Comparison of ENCODE assay signal across 33 mouse cellular contexts in the genomic region with DNA sequence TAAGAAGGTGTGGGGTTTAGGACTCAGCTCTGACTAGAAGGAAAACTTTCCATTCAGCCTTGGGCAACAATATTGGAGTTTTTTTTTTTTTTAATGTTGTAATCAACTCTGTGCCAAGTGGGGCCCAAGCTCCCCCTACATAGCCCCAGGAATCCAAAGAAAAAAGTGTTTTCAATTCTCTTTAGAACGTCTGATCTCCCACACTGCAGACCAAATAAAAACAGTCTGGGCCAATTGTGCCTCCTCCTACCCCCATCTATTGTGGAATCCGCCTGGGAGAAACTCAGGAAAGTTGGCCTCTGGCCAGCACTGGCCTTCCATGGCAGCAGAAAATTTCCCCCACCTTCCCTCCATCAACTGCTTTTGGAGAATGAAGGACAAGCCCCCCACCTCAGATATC.
DNase-seq lines count a peak whose midpoint lies in the region; ATAC-seq and TF ChIP-seq lines count a peak whose summit lies in the region.
"Had no signal": no experiment of that assay in that cellular context is flagged by ENCODE, and none has a peak within 500 bp of the region (broad histone marks: within the 10 kb centered on the region; RNA-seq: fewer than 3 reads in every experiment).

No protein-coding gene starts in this region.

- ATAC-seq in forebrain, embryonic 12.5 days (ENCODE audit: low FRiP score) = peak; percentile 30; the same call in 1 of the 2 replicates
- no peak for ATAC-seq in forebrain, postnatal 0 days
- peak; percentile 17; the same call in 1 of the 2 replicates for ATAC-seq in midbrain, embryonic 13.5 days
- no peak for ATAC-seq in midbrain, embryonic 11.5 days (ENCODE audit: low FRiP score)
- peak; percentile 81 for ATAC-seq in embryonic facial prominence, embryonic 15.5 days (ENCODE audit: insufficient number of reproducible peaks, low FRiP score, low TSS enrichment, low read depth)
- ATAC-seq: activated CD4-positive, CD25-positive, alpha-beta regulatory T cell, adult 4 months; intestine, postnatal 0 days; liver, embryonic 12.5 days; liver, postnatal 0 days; lung, postnatal 0 days had no signal

- H3K4me3 ChIP-seq in forebrain, embryonic 12.5 days (replicated peaks) = no peak overlapping the region
- no peak overlapping the region for H3K4me3 ChIP-seq in forebrain, postnatal 0 days (ENCODE audit: low read depth, low read length)
- H3K4me3 ChIP-seq in midbrain, embryonic 13.5 days (replicated peaks) = no peak overlapping the region
- H3K4me3 ChIP-seq in midbrain, embryonic 11.5 days (ENCODE audit: low read depth, low read length) = no peak overlapping the region
- H3K4me3 ChIP-seq in embryonic facial prominence, embryonic 15.5 days (replicated peaks) = no peak overlapping the region
- H3K4me3 ChIP-seq: embryonic facial prominence, embryonic 12.5 days; gastrocnemius, adult 2 months; hindbrain, embryonic 12.5 days; limb, embryonic 12.5 days; liver, embryonic 12.5 days; myocyte; neural tube, embryonic 12.5 days had no signal

- H3K27me3 ChIP-seq in forebrain, embryonic 12.5 days = peaks cover 32% of the 10 kb centered on the region
- no peaks in the 10 kb centered on the region for H3K27me3 ChIP-seq in forebrain, postnatal 0 days (ENCODE audit: insufficient read depth, low read length)
- peaks cover 44% of the 10 kb centered on the region for H3K27me3 ChIP-seq in midbrain, embryonic 13.5 days
- H3K27me3 ChIP-seq in midbrain, embryonic 11.5 days (ENCODE audit: control insufficient read depth, insufficient read depth, low read length) = peaks cover 10% of the 10 kb centered on the region
- H3K27me3 ChIP-seq in embryonic facial prominence, embryonic 15.5 days = no peaks in the 10 kb centered on the region; the same call in 1 of the 2 replicates
- H3K27me3 ChIP-seq: liver, embryonic 12.5 days; neural tube, embryonic 12.5 days had no signal

- H3K9ac ChIP-seq in forebrain, embryonic 12.5 days = no peak overlapping the region
- H3K9ac ChIP-seq in forebrain, postnatal 0 days = no peak overlapping the region
- H3K9ac ChIP-seq in midbrain, embryonic 13.5 days (replicated peaks) = no peak overlapping the region
- H3K9ac ChIP-seq in midbrain, embryonic 11.5 days (ENCODE audit: low read length) = no peak overlapping the region
- H3K9ac ChIP-seq in embryonic facial prominence, embryonic 15.5 days = no peak overlapping the region
- H3K9ac ChIP-seq: embryonic facial prominence, embryonic 12.5 days; hindbrain, embryonic 12.5 days; limb, embryonic 12.5 days; liver, embryonic 12.5 days; liver, postnatal 0 days; neural tube, embryonic 12.5 days had no signal

- H3K27ac ChIP-seq in forebrain, embryonic 12.5 days = no peak overlapping the region
- H3K27ac ChIP-seq in forebrain, postnatal 0 days (ENCODE audit: low read depth, low read length) = no peak overlapping the region
- no peak overlapping the region for H3K27ac ChIP-seq in midbrain, embryonic 13.5 days
- H3K27ac ChIP-seq in midbrain, embryonic 11.5 days (ENCODE audit: low read depth, low read length) = no peak overlapping the region
- no peak overlapping the region for H3K27ac ChIP-seq in embryonic facial prominence, embryonic 15.5 days (replicated peaks)
- H3K27ac ChIP-seq: embryonic facial prominence, embryonic 12.5 days; gastrocnemius, adult 2 months; hindbrain, embryonic 12.5 days; limb, embryonic 12.5 days; liver, embryonic 12.5 days; macrophage; neural tube, embryonic 12.5 days had no signal

- DNase-seq in forebrain, postnatal 0 days = no peak
- DNase-seq in midbrain, embryonic 11.5 days (ENCODE audit: low spot score, missing footprints) = no peak
- peak; percentile 3 for DNase-seq in ovary, postnatal 14 days (ENCODE audit: low spot score)
- no peak for DNase-seq in MN1 (ENCODE audit: low spot score)
- DNase-seq: adrenal gland, adult 8-10 months; cerebellum, adult 11 months; cerebellum, adult 9-10 months; cerebellum, postnatal 36 days; gastrocnemius, adult 2 months; gastrocnemius, postnatal 36 days; heart, adult 18-20 months; heart, postnatal 36 days; kidney, adult 9 months; kidney, postnatal 14 days; liver, postnatal 0 days; right cerebral cortex, postnatal 25 days; spleen, adult 18-20 months; thymus, adult 18-20 months; thymus, postnatal 36 days had no signal

- H3K4me2 ChIP-seq in forebrain, embryonic 12.5 days = no peak overlapping the region
- H3K4me2 ChIP-seq in forebrain, postnatal 0 days (ENCODE audit: low read depth) = no peak overlapping the region
- H3K4me2 ChIP-seq in midbrain, embryonic 13.5 days (replicated peaks) = no peak overlapping the region
- no peak overlapping the region for H3K4me2 ChIP-seq in midbrain, embryonic 11.5 days
- H3K4me2 ChIP-seq in embryonic facial prominence, embryonic 15.5 days (replicated peaks) = no peak overlapping the region
- H3K4me2 ChIP-seq: embryonic facial prominence, embryonic 12.5 days; heart, embryonic 11.5 days; hindbrain, embryonic 12.5 days; limb, embryonic 12.5 days; liver, embryonic 12.5 days; neural tube, embryonic 12.5 days had no signal

- no peaks in the 10 kb centered on the region for H3K4me1 ChIP-seq in forebrain, embryonic 12.5 days
- H3K4me1 ChIP-seq in forebrain, postnatal 0 days (ENCODE audit: insufficient read depth) = no peaks in the 10 kb centered on the region
- no peaks in the 10 kb centered on the region for H3K4me1 ChIP-seq in midbrain, embryonic 13.5 days (replicated peaks)
- H3K4me1 ChIP-seq in midbrain, embryonic 11.5 days (ENCODE audit: control insufficient read depth, insufficient read depth, low read length) = no peaks in the 10 kb centered on the region
- no peaks in the 10 kb centered on the region for H3K4me1 ChIP-seq in embryonic facial prominence, embryonic 15.5 days
- H3K4me1 ChIP-seq: embryonic facial prominence, embryonic 12.5 days; hindbrain, embryonic 12.5 days; limb, embryonic 12.5 days; liver, embryonic 12.5 days; neural tube, embryonic 12.5 days had no signal

- TF ChIP-seq CTCF in forebrain, postnatal 0 days (IDR thresholded peaks at IDR 0.05; ENCODE audit: low read depth) = no peak

- H3K9me3 ChIP-seq in forebrain, embryonic 12.5 days = no peaks in the 10 kb centered on the region
- H3K9me3 ChIP-seq in forebrain, postnatal 0 days (ENCODE audit: low read length) = no peaks in the 10 kb centered on the region
- no peaks in the 10 kb centered on the region for H3K9me3 ChIP-seq in midbrain, embryonic 13.5 days
- no peaks in the 10 kb centered on the region for H3K9me3 ChIP-seq in midbrain, embryonic 11.5 days (ENCODE audit: control insufficient read depth, low read length)
- no peaks in the 10 kb centered on the region for H3K9me3 ChIP-seq in embryonic facial prominence, embryonic 15.5 days (replicated peaks)
- H3K9me3 ChIP-seq: embryonic facial prominence, embryonic 12.5 days; hindbrain, embryonic 12.5 days; limb, embryonic 12.5 days; liver, embryonic 12.5 days; neural tube, embryonic 12.5 days had no signal

- no peaks in the 10 kb centered on the region for H3K36me3 ChIP-seq in forebrain, embryonic 12.5 days (replicated peaks)
- H3K36me3 ChIP-seq in forebrain, postnatal 0 days (ENCODE audit: insufficient read depth) = no peaks in the 10 kb centered on the region
- peaks cover 5% of the 10 kb centered on the region; the same call in 1 of the 2 replicates for H3K36me3 ChIP-seq in midbrain, embryonic 13.5 days
- H3K36me3 ChIP-seq in midbrain, embryonic 11.5 days (ENCODE audit: control insufficient read depth, insufficient read depth, low read length) = no peaks in the 10 kb centered on the region
- H3K36me3 ChIP-seq in embryonic facial prominence, embryonic 15.5 days = no peaks in the 10 kb centered on the region
- H3K36me3 ChIP-seq: embryonic facial prominence, embryonic 12.5 days; hindbrain, embryonic 12.5 days; limb, embryonic 12.5 days; liver, embryonic 12.5 days; neural tube, embryonic 12.5 days had no signal

- 27% methylated on average over 2 of the region's 2 CpGs for WGBS in forebrain, embryonic 12.5 days
- WGBS in forebrain, postnatal 0 days = 26% methylated on average over 2 of the region's 2 CpGs
- WGBS in midbrain, embryonic 13.5 days = 29% methylated on average over 2 of the region's 2 CpGs
- 28% methylated on average over 2 of the region's 2 CpGs for WGBS in midbrain, embryonic 11.5 days
- 32% methylated on average over 2 of the region's 2 CpGs for WGBS in embryonic facial prominence, embryonic 15.5 days

Comparison
In these comparisons a context has a peak if more than half of its experiments do, and no peak if none do; other contexts are left out.
1. ATAC-seq: peak in forebrain, embryonic 12.5 days (single experiment), midbrain, embryonic 13.5 days (single experiment) and embryonic facial prominence, embryonic 15.5 days (single experiment); none in forebrain, postnatal 0 days (single experiment) and midbrain, embryonic 11.5 days (single experiment).